Mouse (Mus musculus): ENCODE data around the gene Gda. TPM values are rescaled to one million over a fixed set of nuclear protein-coding genes. Genes with fewer than 3 reads are reported as not detected.

The Gda gene
- polyA plus RNA-seq, 1 experiment from 2014 or later, result 0.15 TPM

DNA sequence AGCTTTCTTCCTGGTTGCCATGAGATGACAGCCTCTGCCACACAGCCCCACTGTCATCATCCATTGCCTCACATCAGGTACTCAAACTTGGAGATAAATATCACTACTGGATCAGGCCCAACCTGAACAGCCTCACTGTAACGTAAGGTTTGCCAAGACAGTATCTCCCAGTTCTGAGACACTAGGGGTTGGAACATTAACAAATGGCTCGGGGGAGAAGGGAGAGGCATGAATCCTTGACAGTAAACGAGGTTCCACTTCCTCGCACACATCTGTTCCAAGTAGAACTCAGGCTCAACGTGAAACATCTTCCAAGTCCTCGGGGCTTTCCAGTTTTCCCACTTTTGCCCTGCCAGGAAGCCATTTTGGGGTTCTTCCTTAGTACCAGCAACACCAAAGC is 123.6 kb downstream of the Gda start:
- Histone ChIP-seq H3K36me3 (replicated peaks) (no peaks in the 10 kb centered on the region), H3K27me3 (replicated peaks; ENCODE audit: low read depth, poor library complexity, severe bottlenecking) (no peaks in the 10 kb centered on the region), H3K4me3 (no peak overlapping the region), H3K4me1 (no peaks in the 10 kb centered on the region), H3K27ac (replicated peaks) (no peak overlapping the region), H3K9me3 (no peaks in the 10 kb centered on the region)
- WGBS, result 88% methylated on average over 6 of the region's 6 CpGs
- no peak for DNase-seq (ENCODE audit: low spot score)

DNA sequence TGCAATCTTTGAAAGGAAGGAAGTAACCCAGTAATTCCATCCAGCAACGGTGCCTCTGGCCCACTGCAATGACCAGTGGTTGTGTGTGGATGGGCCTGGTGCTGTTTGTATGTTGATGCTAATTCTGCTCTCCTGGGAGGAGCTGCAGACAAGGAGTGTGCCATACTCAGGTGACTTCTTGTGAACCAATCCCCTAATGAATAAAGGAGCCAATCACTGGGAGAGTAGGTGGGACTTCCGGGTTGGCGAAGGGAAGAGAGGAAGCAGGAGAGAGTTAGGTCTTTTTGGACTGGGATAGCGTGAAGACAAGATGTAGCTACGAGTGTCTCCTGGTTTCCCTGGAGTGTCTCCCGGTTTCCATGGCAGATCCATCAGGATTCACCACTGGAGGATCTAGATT is 126.6 kb downstream of the Gda start:
- DNase-seq (ENCODE audit: low spot score), result no peak
- Histone ChIP-seq H3K27me3 (replicated peaks; ENCODE audit: low read depth, poor library complexity, severe bottlenecking) (no peaks in the 10 kb centered on the region), H3K36me3 (replicated peaks) (no peaks in the 10 kb centered on the region), H3K9me3 (no peaks in the 10 kb centered on the region), H3K4me3 (no peak overlapping the region), H3K27ac (replicated peaks) (no peak overlapping the region), H3K4me1 (no peaks in the 10 kb centered on the region)
- 90% methylated on average over 6 of the region's 6 CpGs for WGBS

Other genes with a start within 250 kb of the Gda start
- gene Zfand5, start 201.2 kb downstream of the Gda start, polyA plus RNA-seq (2016; fragmentation: Nextera tagmentation; extraction: Ambion mirVana), result 96.3 and 99.2 TPM in 2 replicates
- 69.2 and 71.5 TPM in 2 replicates for gene 1110059E24Rik, start 179.5 kb upstream of the Gda start, polyA plus RNA-seq (2016; fragmentation: Nextera tagmentation; extraction: Ambion mirVana)
- gene Abhd17b, start 179.7 kb upstream of the Gda start, polyA plus RNA-seq (2016; fragmentation: Nextera tagmentation; extraction: Ambion mirVana), result 28.0 and 28.6 TPM in 2 replicates